Mouse (Mus musculus) ES-E14 (cell line): ENCODE results near the gene Hcn2. TPM values are rescaled to one million over a fixed set of nuclear protein-coding genes. Genes with fewer than 3 reads are reported as not detected.

Source experiments
- DNase-seq: peaks from one replicate; pipeline ENCODE4 v3.0.0-alpha.2; 2013; ENCODE audit warnings: low read depth, low spot score
- H3K27ac ChIP-seq: 2 replicates; pipeline ENCODE4 v1.5.1; 2012; ENCODE audit warnings: low read depth, mild to moderate bottlenecking, low read length, moderate library complexity, mixed read lengths; ENCODE audit not compliant: poor library complexity, insufficient read depth, severe bottlenecking
- H3K36me3 ChIP-seq: 2 replicates; pipeline ENCODE4 v1.6.1; 2012; ENCODE audit warnings: mild to moderate bottlenecking, low read length, moderate library complexity, mixed read lengths; ENCODE audit not compliant: control insufficient read depth, poor library complexity, insufficient read depth, severe bottlenecking
- H3K4me1 ChIP-seq, 2 experiments: fragments of 150-350 bp in 1 of 2; sonication (generic) in 1 of 2; 2 replicates each; pipeline ENCODE4 v1.6.1; 2012; ENCODE audit warnings: low read length in 2 of 2, mild to moderate bottlenecking in 1 of 2, mixed read lengths in 1 of 2; ENCODE audit not compliant: control insufficient read depth in 2 of 2, insufficient read depth in 2 of 2, poor library complexity in 1 of 2
- H3K4me3 ChIP-seq, 2 experiments: fragments of 150-350 bp in 1 of 2; sonication (generic) in 1 of 2; 2 replicates each; pipeline ENCODE4 v1.5.1; 2012; ENCODE audit warnings: low read length in 2 of 2, low read depth in 1 of 2, mild to moderate bottlenecking in 1 of 2, mixed read lengths in 1 of 2; ENCODE audit not compliant: insufficient read depth in 1 of 2, poor library complexity in 1 of 2, severe bottlenecking in 1 of 2
- H3K9ac ChIP-seq: 2 replicates; pipeline ENCODE4 v1.6.1; 2012; ENCODE audit warnings: low read depth, mild to moderate bottlenecking, low read length, mixed read lengths; ENCODE audit not compliant: poor library complexity, insufficient read depth, severe bottlenecking
- H3K9me3 ChIP-seq: fragments of 150-350 bp; sonication (generic); 2 replicates; pipeline ENCODE4 v1.6.1; 2012; ENCODE audit warnings: low read depth, mild to moderate bottlenecking, low read length; ENCODE audit not compliant: control insufficient read depth, insufficient read depth
- CHD2 ChIP-seq: IDR thresholded peaks from 2 replicates; pipeline ENCODE4 v1.6.1; 2014; ENCODE audit warnings: mild to moderate bottlenecking, low read depth, low read length, inconsistent platforms
- HCFC1 ChIP-seq: IDR thresholded peaks from 2 replicates; pipeline ENCODE4 v1.6.1; 2012; ENCODE audit warnings: low read length, inconsistent platforms, borderline replicate concordance; ENCODE audit not compliant: insufficient read depth
- MAFK ChIP-seq: IDR thresholded peaks from 2 replicates; pipeline ENCODE4 v1.6.1; 2014; ENCODE audit warnings: mild to moderate bottlenecking, low read depth, low read length, inconsistent platforms; ENCODE audit not compliant: insufficient read depth
- ZC3H11A ChIP-seq: IDR thresholded peaks from 2 replicates; pipeline ENCODE4 v1.6.1; 2012; ENCODE audit warnings: low read depth, mild to moderate bottlenecking, inconsistent platforms, low read length, borderline replicate concordance
- ZNF384 ChIP-seq: IDR thresholded peaks from 2 replicates; pipeline ENCODE4 v1.6.1; 2012; ENCODE audit warnings: low read depth, low read length, inconsistent platforms
- in situ Hi-C, 2 experiments: fragments of 600-800 bp; cut with MboI; formaldehyde crosslinking; loops; one replicate each; pipeline ENCODE4 v1.15.1; 2025; ENCODE audit warnings: low sequenced_read_pairs in 2 of 2, inconsistent platforms in 1 of 2; ENCODE audit not compliant: unreplicated experiment in 2 of 2
- total RNA-seq: library from RNA; depleted of rRNA; stranded (reverse); fragments of 300-350 nt; gene quantifications from 2 replicates; pipeline ENCODE4 v1.2.3, GENCODE M21; 2012

The Hcn2 gene
- total RNA-seq, 1 experiment = 5.0 TPM

GRCm38 (mm10) chr10:79772320-79772719, 55.9 kb downstream of the Hcn2 start:
- no peak for TF ChIP-seq MAFK
- no peak for TF ChIP-seq ZC3H11A
- TF ChIP-seq HCFC1 = no peak
- TF ChIP-seq CHD2 = no peak
- no peak for TF ChIP-seq ZNF384
- peaks cover 0 to 7% of the 10 kb centered on the region in 2 experiments; a peak in 1 of 4 replicates for H3K4me1 ChIP-seq
- H3K4me3 ChIP-seq = no peak overlapping the region
- no peaks in the 10 kb centered on the region for H3K9me3 ChIP-seq
- in situ Hi-C loops = no loop called here
- DNase-seq = peak; percentile 51
- no peaks in the 10 kb centered on the region for H3K36me3 ChIP-seq
- no peak overlapping the region for H3K27ac ChIP-seq
- no peak overlapping the region for H3K9ac ChIP-seq

GRCm38 (mm10) chr10:79773208-79773607, 56.8 kb downstream of the Hcn2 start:
- in situ Hi-C loops = no loop called here
- H3K9me3 ChIP-seq = no peaks in the 10 kb centered on the region
- no peaks in the 10 kb centered on the region for H3K36me3 ChIP-seq
- no peak overlapping the region for H3K4me3 ChIP-seq
- H3K27ac ChIP-seq = no peak overlapping the region
- H3K4me1 ChIP-seq = peaks cover 0 to 8% of the 10 kb centered on the region in 2 experiments; a peak in 1 of 4 replicates
- TF ChIP-seq MAFK (no peak), CHD2 (no peak), ZNF384 (no peak), HCFC1 (no peak), ZC3H11A (no peak)
- DNase-seq = no peak
- no peak overlapping the region for H3K9ac ChIP-seq

- no peak for TF ChIP-seq MAFK
- TF ChIP-seq CHD2 = no peak
- no peak for TF ChIP-seq ZC3H11A
- no peak for TF ChIP-seq HCFC1
- no peak for TF ChIP-seq ZNF384
- in situ Hi-C loops = no loop called here
- H3K4me3 ChIP-seq = no peak overlapping the region
- DNase-seq = no peak
- H3K36me3 ChIP-seq = no peaks in the 10 kb centered on the region
- H3K9me3 ChIP-seq = no peaks in the 10 kb centered on the region
- no peak overlapping the region for H3K27ac ChIP-seq
- peaks cover 0 to 12% of the 10 kb centered on the region in 2 experiments; a peak in 2 of 4 replicates for H3K4me1 ChIP-seq
- no peak overlapping the region for H3K9ac ChIP-seq
Measured at GRCm38 (mm10) chr10:79774486-79775279, 58.2 kb downstream of the Hcn2 start.

- in situ Hi-C loops = no loop called here
- Histone ChIP-seq H3K9ac (no peak within 1 kb of the TSS; the same call in 1 of the 2 replicates), H3K36me3 (no peaks in the 10 kb centered on the region), H3K27ac (no peak within 1 kb of the TSS), H3K9me3 (no peaks in the 10 kb centered on the region), H3K4me1 (peaks cover 0 to 19% of the 10 kb centered on the region in 2 experiments; a peak in 2 of 4 replicates), H3K4me3 (peak within 1 kb of the TSS; percentile 56 to 59)
- DNase-seq = no peak
- TF ChIP-seq ZNF384 = no peak
- no peak for TF ChIP-seq CHD2
- no peak for TF ChIP-seq ZC3H11A
- no peak for TF ChIP-seq MAFK
- no peak for TF ChIP-seq HCFC1
Measured at GRCm38 (mm10) chr10:79777103-79777531, 60.7 kb downstream of the Hcn2 start, which contains the start of gene Fstl3. Gene Fstl3, plus strand, starts transcription at chr10:79777272.
